Mouse (Mus musculus) stomach, postnatal 0 days (tissue): ENCODE results near the gene Tmem259.
"Not testable (repeated sequence)": the region's sequence is repeated elsewhere in the genome, so short reads cannot be mapped to it uniquely, and the experiment has no call there.

ENCODE experiments used
- CTCF ChIP-seq: IDR thresholded peaks from 2 replicates; pipeline ENCODE4 v1.5.1; 2016; ENCODE audit warnings: antibody characterized with exemption, low read depth, mild to moderate bottlenecking, moderate library complexity
- EP300 ChIP-seq: optimal IDR thresholded peaks from 2 replicates; pipeline ENCODE3; 2016; ENCODE audit warnings: antibody characterized with exemption

GRCm38 (mm10) chr10:79959412-79959811 is 24.7 kb downstream of the Tmem259 start:
- not testable (repeated sequence) for TF ChIP-seq CTCF, EP300
